Comparison of ENCODE assay signal across 8 mouse cellular contexts in genomic region chr3:118561554-118562310, GRCm38 (mm10). TPM values are rescaled to one million over a fixed set of nuclear protein-coding genes. Genes with fewer than 3 reads are reported as not detected.
DNase-seq lines count a peak whose midpoint lies in the region; ATAC-seq and TF ChIP-seq lines count a peak whose summit lies in the region.

Gene Dpyd (plus strand): TSS chr3:118562129.

- peak within 1 kb of the TSS; percentile 73 for H3K4me3 ChIP-seq in heart, embryonic 11.5 days (ENCODE audit: low read depth, low read length)
- H3K4me3 ChIP-seq in kidney, embryonic 16.5 days (ENCODE audit: low read length) = peak within 1 kb of the TSS; percentile 75
- H3K4me3 ChIP-seq in liver, adult 2 months (ENCODE audit: insufficient read depth, low read depth, low read length) = peak within 1 kb of the TSS; percentile 85
- H3K4me3 ChIP-seq in neural tube, embryonic 11.5 days (ENCODE audit: low read depth, low read length) = peak within 1 kb of the TSS; percentile 54

- no peaks in the 10 kb centered on the region for H3K36me3 ChIP-seq in heart, embryonic 11.5 days (ENCODE audit: control insufficient read depth, insufficient read depth, low read length)
- H3K36me3 ChIP-seq in kidney, embryonic 16.5 days (ENCODE audit: insufficient read depth, low read length) = no peaks in the 10 kb centered on the region
- no peaks in the 10 kb centered on the region for H3K36me3 ChIP-seq in liver, adult 2 months (ENCODE audit: control insufficient read depth, insufficient read depth, low read length)
- no peaks in the 10 kb centered on the region for H3K36me3 ChIP-seq in neural tube, embryonic 11.5 days (ENCODE audit: control insufficient read depth, insufficient read depth, low read length)

- no peak within 1 kb of the TSS for H3K27ac ChIP-seq in heart, embryonic 11.5 days (ENCODE audit: low read depth, low read length)
- H3K27ac ChIP-seq in kidney, embryonic 16.5 days (ENCODE audit: low read length) = no peak within 1 kb of the TSS
- H3K27ac ChIP-seq in liver, adult 2 months (replicated peaks; ENCODE audit: insufficient read depth, low read depth, low read length) = peak within 1 kb of the TSS; percentile 85
- H3K27ac ChIP-seq in neural tube, embryonic 11.5 days (ENCODE audit: low read depth, low read length) = no peak within 1 kb of the TSS

- peak; percentile 95 for TF ChIP-seq POLR2A in liver, adult 2 months (IDR thresholded peaks at IDR 0.05; ENCODE audit: extremely low read depth, insufficient read depth, low read length)

- peak within 1 kb of the TSS; percentile 72 for H3K9ac ChIP-seq in heart, embryonic 11.5 days (ENCODE audit: low read depth, low read length)
- H3K9ac ChIP-seq in kidney, embryonic 16.5 days (replicated peaks; ENCODE audit: low read length) = peak within 1 kb of the TSS; percentile 68
- H3K9ac ChIP-seq in liver, adult 2 months (ENCODE audit: low read depth, low read length) = peak within 1 kb of the TSS; percentile 94
- peak within 1 kb of the TSS; percentile 49 for H3K9ac ChIP-seq in neural tube, embryonic 11.5 days (ENCODE audit: low read length)

- no peaks in the 10 kb centered on the region for H3K4me1 ChIP-seq in heart, embryonic 11.5 days (ENCODE audit: control insufficient read depth, insufficient read depth, low read length)
- 0 out of 2 replicates have a peak, but pooled peaks cover 4% of the 10 kb centered on the region for H3K4me1 ChIP-seq in kidney, embryonic 16.5 days (ENCODE audit: insufficient read depth, low read length)
- peaks cover 10% of the 10 kb centered on the region for H3K4me1 ChIP-seq in liver, adult 2 months (ENCODE audit: control insufficient read depth, insufficient read depth, low read length)
- H3K4me1 ChIP-seq in neural tube, embryonic 11.5 days (ENCODE audit: control insufficient read depth, insufficient read depth, low read length) = no peaks in the 10 kb centered on the region

- no peak for TF ChIP-seq CTCF in liver, adult 2 months (IDR thresholded peaks at IDR 0.05; ENCODE audit: low read depth, low read length)

- WGBS in heart, embryonic 11.5 days (ENCODE audit: insufficient replicate concordance) = 5% methylated on average over 19 of the region's 19 CpGs
- 7% methylated on average over 19 of the region's 19 CpGs for WGBS in kidney, embryonic 16.5 days
- 6% methylated on average over 19 of the region's 19 CpGs for WGBS in liver, adult 2 months
- WGBS in neural tube, embryonic 11.5 days = 5% methylated on average over 19 of the region's 19 CpGs

- H3K4me2 ChIP-seq in heart, embryonic 11.5 days = peak within 1 kb of the TSS; percentile 90
- H3K4me2 ChIP-seq in kidney, embryonic 16.5 days (replicated peaks; ENCODE audit: low read depth, low read length) = peak within 1 kb of the TSS; percentile 76
- peak within 1 kb of the TSS; percentile 60 for H3K4me2 ChIP-seq in neural tube, embryonic 11.5 days (ENCODE audit: low read depth)

- H3K79me2 ChIP-seq in liver, adult 2 months (ENCODE audit: control insufficient read depth, insufficient read depth, low read length) = peaks cover 9% of the 10 kb centered on the region; the same call in 1 of the 2 replicates

- H3K27me3 ChIP-seq in heart, embryonic 11.5 days (ENCODE audit: control insufficient read depth, insufficient read depth, low read length) = no peaks in the 10 kb centered on the region
- no peaks in the 10 kb centered on the region for H3K27me3 ChIP-seq in kidney, embryonic 16.5 days (ENCODE audit: insufficient read depth, low read length)
- no peaks in the 10 kb centered on the region for H3K27me3 ChIP-seq in liver, adult 2 months (ENCODE audit: control insufficient read depth, insufficient read depth, low read length)
- H3K27me3 ChIP-seq in neural tube, embryonic 11.5 days (ENCODE audit: control insufficient read depth, insufficient read depth, low read length) = no peaks in the 10 kb centered on the region

- no peaks in the 10 kb centered on the region for H3K9me3 ChIP-seq in heart, embryonic 11.5 days (replicated peaks; ENCODE audit: control insufficient read depth, low read length)
- H3K9me3 ChIP-seq in kidney, embryonic 16.5 days (ENCODE audit: low read length) = no peaks in the 10 kb centered on the region
- H3K9me3 ChIP-seq in neural tube, embryonic 11.5 days (ENCODE audit: control insufficient read depth, low read length) = no peaks in the 10 kb centered on the region

- peak; percentile 98 for ATAC-seq in heart, embryonic 11.5 days (replicated peaks; ENCODE audit: insufficient number of reproducible peaks, low FRiP score, low TSS enrichment)
- ATAC-seq in kidney, embryonic 16.5 days (ENCODE audit: low FRiP score, low TSS enrichment) = peak; percentile 100
- peak; percentile 100 for ATAC-seq in neural tube, embryonic 11.5 days (ENCODE audit: insufficient read depth, low FRiP score, low TSS enrichment)

- peak; percentile 10 for DNase-seq in 3134 (ENCODE audit: extremely low read depth, insufficient read length, low spot score)
- peak; percentile 55 to 74 for DNase-seq in adrenal gland, postnatal 4 days (ENCODE audit: low spot score in 2 of 2)
- peak; percentile 28 for DNase-seq in fat pad, adult 2 months (ENCODE audit: extremely low read depth, low read depth, low spot score)
- peak; percentile 95 for DNase-seq in liver, adult 2 months (ENCODE audit: extremely low read depth, low read depth, low spot score)
- DNase-seq in neural tube, embryonic 11.5 days (ENCODE audit: low spot score) = peak; percentile 90
- DNase-seq in thymus, postnatal 4 days = peak; percentile 14

RNA-seq across cellular contexts. Expression of gene Dpyd, which starts in this region (rescaled TPM):
- 10 to 100 TPM; 19.9 to 26.1 TPM for total RNA-seq in adrenal gland, postnatal 4 days (2021)
- 1.4 and 1.8 TPM in 2 replicates for polyA plus RNA-seq in heart, embryonic 11.5 days (2014; fragmentation: Nextera tagmentation; extraction: Ambion mirVana)
- 3.7 and 4.9 TPM in 2 replicates for polyA plus RNA-seq in kidney, embryonic 16.5 days (2015; fragmentation: Nextera tagmentation; extraction: Ambion mirVana)
- total RNA-seq in liver, adult 2 months (2014; rRNA removed) = 468 and 470 TPM in 2 replicates
- 65.4 and 77.8 TPM in 2 replicates for polyA plus RNA-seq in liver, adult 2 months (2012; rRNA removed)
- 4.0 and 4.7 TPM in 2 replicates for polyA plus RNA-seq in neural tube, embryonic 11.5 days (2014; fragmentation: Nextera tagmentation; extraction: Ambion mirVana)

Comparison
In these comparisons a context has a peak if more than half of its experiments do, and no peak if none do; other contexts are left out.
1. RNA of gene Dpyd (total RNA-seq): 468 to 470 TPM in liver, adult 2 months; 19.9 to 26.1 TPM in adrenal gland, postnatal 4 days; every median in the first group is over 10 times any median in the second.
2. RNA of gene Dpyd (polyA plus RNA-seq): 65.4 to 77.8 TPM in liver, adult 2 months; 4.0 to 4.7 TPM in neural tube, embryonic 11.5 days, 3.7 to 4.9 TPM in kidney, embryonic 16.5 days and 1.4 to 1.8 TPM in heart, embryonic 11.5 days; every median in the first group is over 10 times any median in the second.
3. DNase-seq: peak in every context shown above with its lines; median percentile 95 in liver, adult 2 months; 90 in neural tube, embryonic 11.5 days; 64 in adrenal gland, postnatal 4 days; 28 in fat pad, adult 2 months; 14 in thymus, postnatal 4 days; 10 in 3134.
4. Peak in every context shown above with its lines, with median percentiles within 50 percentile points of each other: ATAC-seq, H3K4me2 ChIP-seq, H3K4me3 ChIP-seq and H3K9ac ChIP-seq.